Mouse (Mus musculus): ENCODE data around the gene Dop1b.
"Not testable (repeated sequence)": the region's sequence is repeated elsewhere in the genome, so short reads cannot be mapped to it uniquely, and the experiment has no call there.

Dop1b gene

DNA sequence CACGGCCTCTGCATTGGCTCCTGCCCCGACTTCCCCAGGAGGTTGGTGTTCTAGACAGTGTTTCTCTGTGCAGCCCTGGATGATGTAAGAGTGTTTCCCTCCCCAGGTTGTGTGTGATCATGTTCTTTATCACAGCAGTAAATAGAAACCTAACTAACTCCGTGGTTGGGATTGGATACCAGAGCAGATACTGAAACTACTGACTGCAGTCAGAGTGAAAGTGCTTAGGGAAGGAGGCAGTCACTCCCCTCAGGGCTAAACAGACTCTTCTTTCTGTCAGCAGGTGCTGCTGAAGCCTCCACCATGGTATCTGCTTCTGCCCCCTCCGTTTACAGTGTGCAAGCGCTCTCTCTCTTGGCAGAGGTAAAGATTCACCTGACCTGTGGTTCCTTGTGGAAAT is 86.9 kb downstream of the Dop1b start:
- DNase-seq: no peak

DNA sequence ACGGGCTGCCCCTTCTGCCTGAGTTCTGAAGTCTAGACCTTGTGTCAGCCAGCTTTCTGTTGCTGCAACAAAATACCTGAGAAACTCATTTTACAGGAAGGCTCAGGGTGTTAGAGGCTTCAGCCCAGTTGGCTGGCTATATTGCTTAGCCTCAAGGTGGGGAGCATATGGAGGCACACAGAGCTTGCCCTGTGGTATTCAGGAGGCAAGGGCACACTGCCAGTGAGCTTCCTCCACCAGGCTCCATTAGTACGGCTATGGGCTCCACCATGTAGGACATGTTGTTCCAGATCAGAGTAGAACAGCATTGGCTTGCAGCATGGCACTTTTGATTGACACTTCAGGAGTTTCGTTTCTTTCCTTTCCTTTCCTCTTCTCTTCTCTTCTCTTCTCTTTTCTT is 87.4 kb downstream of the Dop1b start:
- DNase-seq: no peak

DNA sequence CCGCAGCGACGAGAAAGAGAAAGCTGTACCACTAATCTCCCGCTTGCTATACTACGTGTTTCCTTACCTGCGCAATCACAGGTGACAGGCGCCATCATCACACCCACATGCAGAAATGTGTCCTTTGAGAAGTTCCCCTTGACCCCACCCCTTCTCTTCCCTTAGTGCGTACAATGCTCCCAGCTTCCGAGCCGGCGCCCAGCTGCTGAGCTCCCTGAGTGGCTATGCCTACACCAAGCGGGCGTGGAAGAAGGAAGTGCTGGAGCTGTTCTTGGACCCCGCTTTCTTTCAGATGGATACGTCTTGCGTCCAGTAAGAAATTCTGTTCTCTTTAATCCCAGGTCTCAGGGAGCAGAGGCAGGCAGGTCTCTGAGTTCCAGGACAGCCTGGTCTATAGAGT is 88.2 kb downstream of the Dop1b start:
- no peak for DNase-seq

DNA sequence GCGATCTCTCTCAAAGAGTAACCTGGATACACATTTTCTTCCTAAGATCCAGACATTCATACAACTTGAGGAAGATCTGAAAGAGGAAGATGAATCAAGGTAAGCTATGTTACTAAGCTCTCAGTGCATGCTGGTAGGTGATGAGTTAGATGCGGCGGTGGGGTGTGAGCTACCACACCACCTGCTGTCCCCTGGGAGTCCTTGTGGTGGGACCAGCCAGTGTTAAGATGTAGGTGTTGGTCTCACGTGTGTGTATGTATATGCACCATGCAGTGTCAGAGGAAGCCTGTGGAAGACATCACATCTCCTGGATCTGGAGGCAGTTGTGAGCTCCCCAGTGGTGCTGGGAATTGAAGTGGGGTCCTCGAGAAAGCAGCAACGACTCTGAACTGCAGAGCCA is 95.5 kb downstream of the Dop1b start:
- no peak for DNase-seq

DNA sequence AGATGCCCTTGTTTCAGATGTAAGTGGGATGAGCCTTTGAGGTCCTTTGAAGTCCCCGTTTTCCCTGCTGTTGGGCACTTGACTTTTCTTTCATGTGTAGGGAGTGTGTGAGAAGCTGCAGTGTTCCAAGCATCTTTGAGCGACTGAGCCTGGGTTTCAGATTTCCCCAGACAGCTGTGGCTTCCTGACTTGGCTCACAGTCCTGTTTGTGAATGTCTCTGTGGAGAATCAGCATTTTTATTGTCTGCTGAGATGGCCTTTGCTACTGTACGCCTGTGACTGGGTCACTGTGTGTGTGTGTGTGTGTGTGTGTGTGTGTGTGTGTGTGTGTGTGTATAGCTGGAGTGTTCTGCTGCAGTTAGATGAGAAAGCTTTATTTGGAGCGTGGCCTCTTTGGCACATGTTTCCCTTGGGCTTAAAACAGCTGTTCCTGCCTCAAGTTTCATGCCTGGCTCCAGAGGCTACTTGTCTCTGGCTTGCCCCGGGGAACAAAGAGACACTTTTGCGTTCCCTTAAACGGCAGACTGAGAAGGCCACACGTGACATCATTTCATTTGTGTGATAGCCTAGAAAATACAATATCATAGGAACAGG is 96.4 kb downstream of the Dop1b start:
- no peak for DNase-seq

DNA sequence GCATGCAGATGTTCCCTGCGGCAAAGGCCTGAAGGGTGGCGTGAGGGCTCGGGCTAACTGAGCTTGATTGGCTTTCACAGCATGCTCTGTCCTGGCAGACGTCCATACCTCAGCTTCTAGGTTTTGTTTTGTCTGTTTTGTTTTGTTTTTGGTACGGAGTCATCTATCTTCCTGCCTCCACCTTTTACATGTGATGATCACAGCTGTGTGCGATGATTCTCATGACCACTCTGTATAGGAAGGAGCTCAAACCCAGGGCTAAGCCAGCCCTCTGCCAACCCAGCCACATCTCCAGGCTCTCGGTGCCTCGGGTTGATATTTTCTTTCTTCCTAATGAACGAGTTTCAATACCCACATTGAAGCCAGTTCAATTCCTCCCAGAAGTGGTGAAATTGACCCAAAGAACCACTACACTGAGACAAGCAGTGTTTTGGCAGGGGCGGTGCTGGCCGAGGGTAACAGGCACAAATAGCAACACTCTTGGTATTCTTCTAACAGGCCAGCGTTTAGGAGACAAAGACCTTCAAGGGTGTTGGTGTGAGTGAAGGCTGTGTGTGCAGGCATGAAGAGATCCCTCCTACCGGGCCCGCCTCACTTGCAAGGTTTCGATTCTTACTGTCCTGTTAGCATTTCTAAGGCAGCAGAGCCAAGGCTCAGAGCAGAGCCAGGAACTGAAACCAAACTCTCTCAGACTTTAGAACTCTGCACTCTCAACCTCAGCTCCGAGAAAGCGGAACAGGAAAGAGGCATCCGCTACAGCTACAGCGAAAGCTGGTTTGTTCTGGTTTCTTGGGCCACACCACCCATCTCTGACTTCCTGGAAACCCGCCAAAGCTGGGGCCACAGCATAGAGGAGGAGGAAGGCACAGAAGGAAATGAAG is 104.4 kb downstream of the Dop1b start:
- peak; percentile 25 for DNase-seq

DNA sequence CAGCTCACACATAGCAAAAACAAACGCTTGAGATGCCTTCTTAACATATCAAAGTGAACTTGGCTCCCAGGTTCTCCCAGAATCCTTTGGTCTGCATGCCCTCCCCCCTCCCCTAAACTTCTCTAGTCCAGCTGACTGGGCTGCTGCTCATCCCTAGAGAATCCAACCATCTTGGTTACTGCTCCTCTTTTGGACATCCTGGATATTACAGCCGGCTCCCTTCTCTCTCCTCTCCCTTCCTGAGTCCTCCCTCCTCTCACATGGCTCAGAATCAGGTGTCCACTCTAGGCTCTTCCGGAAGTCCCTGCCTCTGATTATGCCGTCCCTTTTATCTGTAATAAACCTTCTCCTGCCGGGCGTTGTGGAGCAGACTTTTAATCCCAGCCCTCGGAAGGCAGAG is 105.2 kb downstream of the Dop1b start:
- DNase-seq: no peak

DNA sequence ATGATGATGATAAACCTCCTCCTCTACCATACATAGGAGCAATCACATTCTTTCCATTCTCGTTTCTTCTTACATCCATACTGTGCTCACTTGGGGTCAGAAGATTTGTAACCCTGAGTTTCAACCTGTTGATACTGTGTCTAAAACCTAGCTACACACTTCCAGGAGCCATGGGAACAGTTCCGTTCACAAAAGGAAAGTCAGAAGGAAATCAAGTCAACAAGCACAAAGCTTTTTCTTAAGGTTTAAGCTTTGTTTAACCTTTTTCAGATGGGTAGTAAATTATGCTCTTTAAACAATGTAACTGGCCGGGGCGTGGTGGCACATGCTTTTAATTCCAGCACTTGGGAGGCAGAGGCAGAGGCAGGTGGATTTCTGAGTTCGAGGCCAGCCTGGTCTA is 105.7 kb downstream of the Dop1b start:
- DNase-seq: no peak

DNA sequence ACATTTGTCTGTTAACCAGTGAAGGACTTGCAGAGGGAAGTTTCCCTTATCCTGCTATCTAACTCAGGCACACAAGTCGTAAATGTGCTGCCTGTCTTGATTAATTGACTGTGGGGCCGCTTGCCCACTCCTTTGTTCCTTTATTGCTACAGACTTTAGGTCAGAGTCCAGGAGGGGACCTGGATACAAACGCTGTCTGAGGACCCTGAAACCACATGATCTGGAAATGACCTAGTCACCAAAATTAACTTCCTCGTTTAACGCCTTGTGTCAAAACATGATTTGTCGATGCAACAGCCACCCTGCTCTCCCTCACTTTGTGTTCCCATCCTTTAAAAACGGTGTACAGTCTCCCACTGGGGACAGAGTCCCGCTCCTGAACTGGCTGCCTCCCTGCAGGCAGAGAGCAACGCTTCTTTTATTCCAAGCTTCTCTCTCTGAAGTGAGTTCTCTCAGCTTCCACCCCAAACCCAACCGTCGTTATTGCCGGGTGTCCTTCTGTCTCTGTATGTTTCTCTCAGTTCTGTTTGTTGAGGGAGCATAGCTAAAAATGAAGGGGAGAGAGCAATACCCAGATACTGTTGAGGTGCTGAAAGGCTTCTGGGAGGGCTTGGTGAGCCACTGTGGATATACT is 107.1 kb downstream of the Dop1b start:
- DNase-seq: no peak

DNA sequence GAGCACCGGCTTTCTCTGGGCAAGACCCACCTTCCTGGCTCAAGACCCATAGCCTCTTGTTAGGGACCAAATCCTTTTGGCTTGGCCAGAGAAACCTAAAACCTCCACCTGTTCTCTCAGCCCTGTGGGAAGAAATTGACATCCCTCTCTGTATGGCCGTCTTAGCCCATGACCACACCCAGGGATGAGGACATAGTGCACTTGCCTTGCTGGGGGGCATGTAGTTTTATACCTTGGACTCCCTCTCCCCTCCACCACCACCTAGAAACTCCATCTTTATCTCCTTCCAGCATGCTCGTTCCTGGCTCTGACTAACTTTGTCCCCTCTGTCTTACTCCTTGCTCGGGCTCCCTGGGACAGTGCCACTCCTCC is 107.6 kb downstream of the Dop1b start:
- no peak for DNase-seq

DNA sequence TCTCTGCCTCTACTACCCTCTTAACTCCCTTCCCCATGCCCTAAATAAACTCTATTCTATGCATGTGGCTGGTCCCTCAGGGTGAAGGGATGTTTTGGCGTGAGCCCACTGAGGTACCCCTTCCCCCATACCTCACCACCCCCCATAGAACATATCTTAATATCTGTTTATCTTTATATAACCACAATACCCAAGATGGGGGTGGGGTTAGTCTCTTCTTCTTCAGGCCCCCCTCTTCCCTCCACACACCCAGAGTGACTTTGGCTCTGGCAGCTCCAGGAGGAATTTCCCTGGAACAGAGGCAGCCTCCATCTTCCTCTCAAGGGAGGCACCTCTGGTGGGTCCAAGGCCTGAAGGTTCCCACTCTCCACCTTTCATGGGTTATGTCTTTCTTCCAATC is 108.3 kb downstream of the Dop1b start:
- no peak for DNase-seq

DNA sequence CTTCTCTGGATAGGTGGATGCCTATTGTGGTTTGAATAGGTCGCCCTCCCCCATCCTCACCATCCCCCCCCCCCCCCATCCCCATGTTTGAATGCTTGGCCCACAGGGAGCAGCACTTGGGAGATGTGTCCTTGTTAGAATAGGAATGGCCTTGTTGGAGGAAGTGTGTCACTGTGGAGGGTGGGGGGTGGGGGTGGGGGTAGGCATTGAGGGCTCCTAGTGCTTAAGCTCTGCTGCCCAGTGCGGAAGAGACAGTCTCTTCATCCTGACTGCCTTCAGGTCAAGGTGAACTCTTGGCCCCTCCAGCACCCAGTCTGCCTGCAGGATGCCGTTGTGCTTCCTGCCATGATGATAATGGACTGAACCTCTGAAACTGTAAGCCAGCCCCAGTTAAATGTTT is 110.0 kb downstream of the Dop1b start:
- DNase-seq: no peak

DNA sequence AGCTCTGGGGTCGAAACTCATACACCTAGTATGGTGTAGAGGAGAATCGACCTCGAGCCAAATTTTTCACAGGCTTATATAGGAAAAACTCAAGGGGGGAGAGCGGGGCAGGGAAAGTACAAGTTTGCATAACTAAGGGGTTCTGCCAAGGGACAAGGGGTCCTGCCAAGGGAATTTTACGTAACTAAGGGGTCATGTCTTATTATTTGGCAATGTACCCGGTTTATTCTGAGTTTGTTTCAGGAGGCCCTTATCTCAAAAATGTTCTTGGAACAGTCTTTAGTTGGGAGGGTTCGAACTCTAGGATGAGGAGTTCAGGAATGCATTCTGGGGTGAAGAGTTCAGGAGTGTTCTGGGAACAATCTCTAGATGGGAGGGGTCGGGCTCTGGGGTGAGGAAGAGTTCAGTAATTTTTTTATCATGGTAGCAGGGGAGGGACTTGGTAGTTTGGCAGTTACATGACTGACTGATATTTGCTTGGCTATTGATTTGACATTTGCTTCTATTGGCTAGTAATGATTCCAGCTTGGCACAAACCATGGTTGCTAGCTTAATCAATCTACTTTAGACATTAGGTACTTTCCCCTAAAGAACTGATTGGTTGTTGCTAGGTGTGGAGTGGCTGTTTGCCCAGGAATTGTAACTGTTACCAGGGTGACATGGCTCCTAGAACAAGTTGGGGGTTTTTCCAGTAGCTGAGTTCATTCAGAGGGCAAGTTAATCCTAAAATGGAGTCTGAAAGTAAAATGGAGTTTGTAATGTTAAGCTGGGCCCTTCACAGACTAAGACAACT is 110.9 kb downstream of the Dop1b start:
- DNase-seq: not testable (repeated sequence)

DNA sequence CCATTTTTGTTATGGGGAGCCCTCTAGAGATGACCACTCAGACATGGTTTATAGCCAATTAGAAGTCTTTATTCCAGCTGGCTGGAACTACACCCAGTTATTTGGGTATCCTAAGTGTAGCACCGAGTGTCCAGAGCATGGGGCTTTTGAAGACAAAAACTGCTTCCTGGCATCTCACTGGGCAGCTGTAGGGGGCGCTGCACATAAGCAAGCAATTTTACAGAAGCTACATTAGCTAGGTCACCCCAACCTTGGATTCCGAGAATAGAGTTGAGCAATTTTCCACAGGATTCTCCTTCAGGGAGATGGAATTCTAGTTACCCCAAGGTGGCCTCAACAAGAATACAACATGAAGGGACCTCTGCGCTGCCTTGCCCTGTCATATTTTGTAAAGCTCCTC is 113.1 kb downstream of the Dop1b start:
- no peak for DNase-seq

DNA sequence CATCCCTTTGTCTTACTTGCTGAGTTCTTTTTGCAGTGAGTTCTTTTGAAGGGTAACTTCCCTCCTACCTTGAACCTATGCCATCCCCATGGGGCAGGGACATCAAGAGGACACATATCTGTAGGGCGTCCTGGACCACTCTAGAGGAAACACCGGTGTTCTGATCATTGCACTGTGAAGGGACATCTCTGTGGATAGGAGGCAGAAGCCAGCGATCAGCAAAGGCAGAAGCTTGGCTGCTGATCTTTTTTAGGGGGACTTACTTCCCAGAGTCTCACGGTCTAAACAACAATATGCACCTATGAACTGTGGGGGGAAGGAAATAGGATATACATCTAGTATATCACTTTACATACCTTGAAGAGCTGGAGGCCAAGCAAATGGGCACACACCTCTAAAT is 113.8 kb downstream of the Dop1b start:
- no peak for DNase-seq

DNA sequence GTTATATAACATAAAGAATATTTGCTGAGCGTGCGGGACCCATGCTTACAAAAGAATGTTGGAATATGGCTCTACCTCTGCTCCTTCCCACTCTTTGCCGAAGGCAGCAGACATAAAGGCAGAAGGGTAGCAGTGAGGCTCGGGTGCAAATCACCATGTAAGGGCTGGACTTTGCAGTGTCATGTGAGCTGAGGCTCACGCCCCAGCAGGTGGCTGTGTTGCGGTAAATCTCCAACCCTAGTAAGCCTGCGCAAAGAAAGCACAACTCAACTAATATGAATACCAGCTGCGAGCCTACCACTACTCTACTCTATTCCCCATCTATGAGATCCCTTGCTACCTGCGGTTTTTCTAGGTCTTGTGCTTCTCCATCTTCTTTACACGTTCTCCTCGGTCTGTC is 114.3 kb downstream of the Dop1b start:
- DNase-seq: no peak

DNA sequence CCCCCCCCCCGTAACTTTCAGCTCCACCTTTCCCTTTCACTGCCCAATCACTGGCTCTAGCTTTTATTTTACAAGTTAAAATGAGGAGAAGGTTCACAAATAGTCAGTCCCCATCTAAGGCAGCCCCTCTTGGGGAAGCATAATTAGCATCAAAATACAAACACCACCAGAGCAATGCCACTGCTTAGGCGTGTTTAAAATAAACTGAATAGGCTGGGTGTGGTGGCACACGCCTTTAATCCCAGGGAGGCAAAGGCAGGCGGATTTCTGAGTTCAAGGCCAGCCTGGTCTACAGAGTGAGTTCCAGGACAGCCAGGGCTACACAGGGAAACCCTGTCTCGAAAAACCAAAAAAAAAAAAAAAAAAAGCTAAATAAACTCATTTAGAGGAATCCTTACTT is 114.8 kb downstream of the Dop1b start:
- DNase-seq: not testable (repeated sequence)

DNA sequence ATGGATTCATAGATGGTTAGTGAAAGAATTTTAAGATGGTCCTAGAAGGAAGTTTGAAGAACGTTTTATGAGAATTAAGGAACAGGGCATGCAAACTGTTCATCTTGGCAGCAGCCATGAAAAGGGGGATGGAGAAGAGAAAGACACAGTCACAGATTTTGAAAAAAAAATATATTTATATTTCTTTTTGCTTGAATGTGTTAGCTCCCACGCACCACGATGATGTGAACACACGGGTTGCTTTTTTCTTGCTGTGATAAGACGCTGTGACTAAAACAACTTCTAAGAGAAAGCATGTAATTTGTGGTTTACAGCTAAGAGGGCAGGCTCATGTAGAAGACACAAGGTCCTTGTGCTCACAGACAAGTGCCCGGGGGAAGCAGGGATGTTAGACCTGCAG is 115.2 kb downstream of the Dop1b start:
- no peak for DNase-seq

DNA sequence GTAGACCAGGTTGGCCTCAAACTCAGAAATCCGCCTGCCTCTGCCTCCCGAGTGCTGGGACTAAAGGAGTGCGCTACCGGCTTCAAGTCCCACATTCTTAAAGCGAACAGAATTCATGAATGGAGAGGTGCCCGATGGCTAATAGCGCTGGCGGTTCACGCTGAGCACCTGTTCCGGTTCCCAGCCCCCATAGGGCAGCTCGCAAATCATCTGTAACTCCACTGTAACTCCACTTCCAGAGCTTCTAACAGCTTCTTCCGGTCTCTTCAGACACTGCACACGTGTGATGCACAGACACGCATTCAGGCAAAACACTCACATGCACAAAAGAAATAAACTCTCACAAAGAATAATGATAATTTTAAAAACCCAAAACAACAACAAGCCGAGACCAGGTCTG is 117.8 kb downstream of the Dop1b start:
- DNase-seq: no peak

DNA sequence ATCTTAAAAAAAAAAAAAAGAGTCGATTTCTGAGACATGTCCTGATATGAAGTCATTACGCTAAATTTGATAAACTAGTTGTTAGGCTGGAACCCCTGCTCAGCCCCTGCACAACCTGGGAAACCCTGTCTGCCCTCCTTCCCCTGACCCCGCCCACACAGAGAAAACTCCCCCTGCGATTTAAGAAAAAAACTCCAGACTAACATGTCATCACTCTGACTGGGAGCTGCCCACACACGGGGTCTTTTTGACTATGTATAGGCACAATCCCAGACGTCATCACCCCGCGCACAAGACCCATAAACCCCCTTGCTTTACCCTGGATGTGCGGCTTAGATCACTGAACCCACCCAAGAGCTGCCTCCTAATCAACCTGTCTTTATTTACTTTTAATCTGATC is 118.4 kb downstream of the Dop1b start:
- peak; percentile 38 for DNase-seq

DNA sequence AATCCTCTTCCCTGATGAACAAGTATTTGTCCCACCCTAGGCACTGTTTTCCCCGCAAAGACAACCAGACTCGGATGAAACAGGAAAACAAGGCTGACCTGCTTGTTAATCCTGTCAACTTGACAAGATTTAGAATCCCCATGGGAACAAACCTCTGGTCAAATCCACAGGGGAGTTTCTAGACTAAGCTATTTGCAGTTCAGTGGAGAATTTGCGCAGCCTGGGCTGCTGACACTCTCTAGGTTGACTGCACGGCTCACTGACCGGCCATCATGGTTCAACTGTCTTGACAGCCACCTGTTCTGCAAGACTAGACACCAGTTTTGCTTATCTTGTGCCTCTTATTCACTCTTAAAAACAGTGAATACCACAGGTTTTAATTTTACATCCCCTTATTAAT is 119.2 kb downstream of the Dop1b start:
- DNase-seq: peak; percentile 86

DNA sequence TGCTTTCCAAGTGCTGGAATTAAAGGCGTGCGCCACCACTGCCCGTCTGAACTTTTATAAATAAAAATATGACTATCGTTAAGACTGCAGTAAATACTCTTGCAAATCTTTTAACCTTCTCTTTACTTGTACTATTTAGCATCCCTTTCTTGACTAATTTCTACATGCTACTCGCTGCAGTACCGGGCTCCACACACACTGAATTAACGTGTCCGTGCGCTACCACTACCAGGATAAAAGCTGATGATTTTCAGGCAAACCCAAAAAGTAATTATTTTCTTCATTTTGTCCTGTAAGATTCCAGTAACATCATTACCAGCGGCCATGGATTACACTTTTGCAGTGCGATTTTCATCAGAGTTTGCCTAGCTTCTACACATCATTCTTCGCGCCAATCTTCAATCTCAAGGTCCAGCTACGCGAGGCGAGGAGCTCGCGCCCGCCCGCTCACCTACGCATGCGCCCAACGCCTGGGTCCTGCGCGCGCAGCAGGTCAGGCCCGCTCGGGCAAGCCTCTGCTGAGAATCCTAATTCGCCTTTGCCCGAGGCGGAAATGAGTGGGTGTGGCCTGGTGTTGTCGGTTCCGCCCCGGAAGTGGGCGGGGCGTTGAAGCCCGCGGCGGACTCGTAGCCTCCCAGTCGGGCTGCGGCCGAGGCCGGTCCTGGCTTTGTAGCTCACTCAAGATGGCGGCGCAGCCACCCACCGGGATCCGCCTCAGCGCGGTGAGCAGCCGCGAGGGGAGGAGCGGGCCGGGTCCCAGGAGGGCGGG is 120.1 kb downstream of the Dop1b start, which contains the start of gene Morc3:
Gene Morc3, plus strand, starts transcription at position 495 of the 769 bp plus-strand sequence.
- peak; percentile 100 for DNase-seq
